Mouse (Mus musculus): ENCODE data around the gene Nexn.

GRCm38 (mm10) chr3:152224918-152225317, 41.2 kb downstream of the Nexn start:
- TF ChIP-seq POLR2A (IDR thresholded peaks at IDR 0.05; ENCODE audit: borderline replicate concordance, insufficient read depth, low read length), result no peak
- no peak for TF ChIP-seq CTCF (IDR thresholded peaks at IDR 0.05; ENCODE audit: borderline replicate concordance, insufficient read depth, low read depth, low read length)
